Mouse (Mus musculus) kidney, adult 2 months (tissue): ENCODE measurements around the gene Tha1.

Source experiments
- CTCF ChIP-seq: fragments of 200-500 bp; conservative IDR thresholded peaks from 2 replicates; pipeline ENCODE4 v1.5.1; 2011; ENCODE audit warnings: low read depth, mild to moderate bottlenecking, control low read depth, low read length, moderate library complexity, mixed read lengths; ENCODE audit not compliant: insufficient read depth, insufficient read length
- POLR2A ChIP-seq: fragments of 200-500 bp; IDR thresholded peaks from one replicate; pipeline ENCODE4 v1.6.1; 2011; ENCODE audit warnings: low read depth, low read length, control low read depth

DNA sequence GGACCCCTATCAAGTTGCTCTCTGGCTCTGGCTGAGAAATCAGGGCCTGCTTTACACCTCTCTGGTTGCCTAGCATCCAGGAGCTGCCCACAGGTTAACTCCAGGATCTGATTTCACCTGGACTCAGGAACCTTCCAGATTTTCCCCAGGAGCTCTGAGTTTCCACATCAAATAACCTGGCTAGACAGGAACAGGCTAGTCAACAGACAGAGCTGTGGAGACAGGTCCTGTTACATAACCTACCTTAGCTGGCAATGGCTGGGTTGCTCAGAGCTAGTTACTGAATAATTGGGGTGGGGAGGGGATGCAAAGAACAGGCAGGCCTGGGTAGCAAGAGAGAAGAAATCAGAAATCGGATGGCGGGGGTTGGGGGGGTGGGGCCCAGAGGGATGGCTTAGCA, 28.3 kb downstream of the Tha1 start:
- TF ChIP-seq POLR2A (no peak), CTCF (no peak)
